Mouse (Mus musculus): Measurements from ENCODE around the gene Sdr42e1. TPM values are rescaled to one million over a fixed set of nuclear protein-coding genes. Genes with fewer than 3 reads are reported as not detected.

The Sdr42e1 gene
- polyA plus RNA-seq, 1 experiment = not detected

DNA sequence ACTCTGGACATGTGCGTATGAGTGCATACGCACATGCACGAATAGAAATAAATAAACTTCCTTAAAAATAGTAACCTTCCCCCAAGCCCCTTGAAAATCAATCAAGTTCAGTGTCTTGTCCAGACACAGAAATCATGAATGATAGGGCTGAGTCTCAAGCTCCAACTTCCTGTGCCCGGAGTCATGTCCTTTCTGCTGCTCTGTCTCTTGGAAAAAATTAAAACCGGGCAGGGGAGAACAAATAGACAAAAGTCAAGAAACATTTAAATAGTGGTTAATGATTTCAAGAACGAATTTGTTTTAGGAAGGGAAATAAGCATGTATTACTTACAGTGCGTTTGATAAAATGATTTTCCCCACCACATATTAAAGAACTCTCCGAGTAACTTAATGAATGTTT is 3.5 kb upstream of the Sdr42e1 start:
- no peaks in the 10 kb centered on the region for H3K79me2 ChIP-seq (ENCODE audit: control insufficient read depth, insufficient read depth)
- H3K79me3 ChIP-seq (ENCODE audit: low read depth) = no peaks in the 10 kb centered on the region
- TF ChIP-seq CTCF (IDR thresholded peaks at IDR 0.05; ENCODE audit: control insufficient read depth, insufficient read depth, insufficient read length) = no peak
- no peak for TF ChIP-seq FOSL1 (IDR thresholded peaks at IDR 0.05; ENCODE audit: insufficient read depth, low read length, poor library complexity, severe bottlenecking)
- TF ChIP-seq MAX (IDR thresholded peaks at IDR 0.05) = no peak
- no peak for TF ChIP-seq USF1 (IDR thresholded peaks at IDR 0.05; ENCODE audit: low read depth)
- TF ChIP-seq CEBPB (IDR thresholded peaks at IDR 0.05; ENCODE audit: low read depth) = no peak
- TF ChIP-seq MYOD1 (IDR thresholded peaks at IDR 0.05; ENCODE audit: control insufficient read depth, insufficient read length, low read depth) = no peak
- TF ChIP-seq MYOG (IDR thresholded peaks at IDR 0.05; ENCODE audit: control insufficient read depth, extremely low read depth, insufficient read length) = no peak
- no peak overlapping the region for H3K4me3 ChIP-seq (ENCODE audit: insufficient read depth, poor library complexity, severe bottlenecking)
- H3K27me3 ChIP-seq (ENCODE audit: control insufficient read depth, insufficient read depth, insufficient read length) = no peaks in the 10 kb centered on the region
- no peaks in the 10 kb centered on the region for H3K36me3 ChIP-seq (ENCODE audit: control insufficient read depth, insufficient read depth)
- H3ac ChIP-seq (ENCODE audit: control insufficient read depth, insufficient read length, low read depth) = no peak overlapping the region

DNA sequence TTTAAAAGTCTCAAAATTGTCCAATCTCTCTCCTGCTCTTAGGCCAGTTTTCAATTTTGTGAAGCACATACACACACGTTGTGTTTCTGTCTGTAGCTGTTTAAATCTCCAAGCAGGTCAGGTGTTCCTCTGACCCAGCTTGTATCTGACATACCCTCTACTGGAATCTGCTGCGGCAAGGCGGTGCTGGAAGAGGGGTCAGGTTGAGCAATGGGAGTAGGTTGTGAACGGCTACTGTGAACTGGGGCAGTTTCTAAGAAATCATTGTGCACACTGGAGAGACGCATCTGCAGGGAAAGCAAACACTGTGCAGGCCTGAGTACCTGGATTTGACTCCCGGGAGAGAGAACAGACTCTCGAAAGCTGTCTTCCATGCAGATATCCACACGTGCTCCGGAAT is 3.0 kb upstream of the Sdr42e1 start:
- Histone ChIP-seq H3K36me3 (ENCODE audit: control insufficient read depth, insufficient read depth) (no peaks in the 10 kb centered on the region), H3K79me2 (ENCODE audit: control insufficient read depth, insufficient read depth) (no peaks in the 10 kb centered on the region), H3K79me3 (ENCODE audit: low read depth) (no peaks in the 10 kb centered on the region), H3K27me3 (ENCODE audit: control insufficient read depth, insufficient read depth, insufficient read length) (no peaks in the 10 kb centered on the region), H3ac (ENCODE audit: control insufficient read depth, insufficient read length, low read depth) (no peak overlapping the region), H3K4me3 (ENCODE audit: insufficient read depth, poor library complexity, severe bottlenecking) (no peak overlapping the region)
- TF ChIP-seq CEBPB (IDR thresholded peaks at IDR 0.05; ENCODE audit: low read depth) = no peak
- TF ChIP-seq MAX (IDR thresholded peaks at IDR 0.05) = no peak
- no peak for TF ChIP-seq MYOD1 (IDR thresholded peaks at IDR 0.05; ENCODE audit: control insufficient read depth, insufficient read length, low read depth)
- no peak for TF ChIP-seq USF1 (IDR thresholded peaks at IDR 0.05; ENCODE audit: low read depth)

DNA sequence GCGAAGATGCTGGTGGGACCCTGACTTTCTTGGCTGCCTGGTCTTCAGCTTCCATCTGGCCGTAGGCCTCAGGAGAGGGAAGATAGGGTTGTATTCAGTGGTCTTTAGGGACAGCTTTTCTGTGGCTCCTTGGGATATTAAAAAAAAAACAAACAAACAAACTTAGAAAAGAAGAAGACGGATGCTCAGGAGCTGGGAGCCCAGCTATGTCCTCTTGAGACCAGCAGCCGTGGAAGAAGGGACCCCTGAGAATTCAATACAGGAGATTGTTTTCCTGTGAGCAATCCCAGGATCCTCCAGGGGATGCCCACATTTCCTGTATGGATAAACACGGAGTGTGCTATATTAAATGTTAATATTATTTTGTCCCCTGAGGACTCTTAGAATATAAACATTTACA is 1.7 kb upstream of the Sdr42e1 start:
- Histone ChIP-seq H3K36me3 (ENCODE audit: control insufficient read depth, insufficient read depth) (no peaks in the 10 kb centered on the region), H3K4me3 (ENCODE audit: insufficient read depth, poor library complexity, severe bottlenecking) (no peak overlapping the region), H3K79me2 (ENCODE audit: control insufficient read depth, insufficient read depth) (no peaks in the 10 kb centered on the region), H3ac (ENCODE audit: control insufficient read depth, insufficient read length, low read depth) (no peak overlapping the region), H3K79me3 (ENCODE audit: low read depth) (no peaks in the 10 kb centered on the region), H3K27me3 (ENCODE audit: control insufficient read depth, insufficient read depth, insufficient read length) (no peaks in the 10 kb centered on the region)
- no peak for TF ChIP-seq CTCF (IDR thresholded peaks at IDR 0.05; ENCODE audit: control insufficient read depth, insufficient read depth, insufficient read length)
- TF ChIP-seq MAX (IDR thresholded peaks at IDR 0.05) = no peak
- TF ChIP-seq MYOG (IDR thresholded peaks at IDR 0.05; ENCODE audit: control insufficient read depth, extremely low read depth, insufficient read length) = no peak
- no peak for TF ChIP-seq CEBPB (IDR thresholded peaks at IDR 0.05; ENCODE audit: low read depth)
- no peak for TF ChIP-seq FOSL1 (IDR thresholded peaks at IDR 0.05; ENCODE audit: insufficient read depth, low read length, poor library complexity, severe bottlenecking)
- no peak for TF ChIP-seq MYOD1 (IDR thresholded peaks at IDR 0.05; ENCODE audit: control insufficient read depth, insufficient read length, low read depth)
- no peak for TF ChIP-seq USF1 (IDR thresholded peaks at IDR 0.05; ENCODE audit: low read depth)

DNA sequence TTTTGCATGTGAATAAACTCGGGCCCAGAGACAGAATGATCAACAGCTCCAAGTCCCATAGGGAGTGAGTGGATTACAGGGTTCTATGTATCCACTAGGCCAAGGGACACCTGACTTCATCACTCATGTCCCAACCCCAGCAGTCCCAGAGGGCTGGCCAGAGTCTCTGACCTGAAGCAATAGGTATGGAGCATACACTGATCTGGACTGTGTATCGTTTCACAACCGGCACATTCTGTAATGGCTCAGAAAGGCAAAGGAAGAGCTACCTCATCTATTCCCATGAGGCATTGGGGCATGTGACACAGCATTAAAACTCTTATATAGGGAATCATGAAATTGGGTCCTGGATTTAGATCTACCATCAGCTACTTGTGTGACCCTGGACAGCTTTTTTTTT is 931 bp downstream of the Sdr42e1 start:
- Histone ChIP-seq H3ac (ENCODE audit: control insufficient read depth, insufficient read length, low read depth) (no peak overlapping the region), H3K79me2 (ENCODE audit: control insufficient read depth, insufficient read depth) (no peaks in the 10 kb centered on the region), H3K79me3 (ENCODE audit: low read depth) (no peaks in the 10 kb centered on the region), H3K27me3 (ENCODE audit: control insufficient read depth, insufficient read depth, insufficient read length) (no peaks in the 10 kb centered on the region), H3K36me3 (ENCODE audit: control insufficient read depth, insufficient read depth) (no peaks in the 10 kb centered on the region), H3K4me3 (ENCODE audit: insufficient read depth, poor library complexity, severe bottlenecking) (no peak overlapping the region)
- no peak for TF ChIP-seq USF1 (IDR thresholded peaks at IDR 0.05; ENCODE audit: low read depth)
- TF ChIP-seq CEBPB (IDR thresholded peaks at IDR 0.05; ENCODE audit: low read depth) = no peak
- TF ChIP-seq MAX (IDR thresholded peaks at IDR 0.05) = no peak
- TF ChIP-seq CTCF (IDR thresholded peaks at IDR 0.05; ENCODE audit: control insufficient read depth, insufficient read depth, insufficient read length) = no peak
- TF ChIP-seq FOSL1 (IDR thresholded peaks at IDR 0.05; ENCODE audit: insufficient read depth, low read length, poor library complexity, severe bottlenecking) = no peak
- TF ChIP-seq MYOD1 (IDR thresholded peaks at IDR 0.05; ENCODE audit: control insufficient read depth, insufficient read length, low read depth) = no peak
- TF ChIP-seq MYOG (IDR thresholded peaks at IDR 0.05; ENCODE audit: control insufficient read depth, extremely low read depth, insufficient read length) = no peak

DNA sequence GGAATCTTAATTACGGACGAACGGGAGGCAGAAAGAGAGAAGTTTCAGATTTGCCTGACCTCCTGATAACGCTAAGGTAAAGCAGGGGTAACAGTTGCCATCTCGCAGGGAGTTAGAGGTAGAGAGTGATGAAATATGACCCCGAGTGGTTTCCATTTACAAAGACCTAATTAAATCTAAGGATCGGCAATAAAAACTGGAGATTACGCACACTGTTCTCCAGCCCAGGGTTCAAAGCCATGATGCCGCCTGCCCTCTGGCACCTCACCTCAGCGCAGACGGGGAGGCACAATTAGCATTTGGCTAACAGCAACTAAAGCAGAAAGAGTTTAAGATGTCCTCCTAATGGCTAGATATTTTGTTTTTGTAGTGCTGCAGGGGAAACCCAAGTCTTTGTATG is 3.0 kb downstream of the Sdr42e1 start:
- Histone ChIP-seq H3K79me2 (ENCODE audit: control insufficient read depth, insufficient read depth) (no peaks in the 10 kb centered on the region), H3K4me3 (ENCODE audit: insufficient read depth, poor library complexity, severe bottlenecking) (no peak overlapping the region), H3K79me3 (ENCODE audit: low read depth) (no peaks in the 10 kb centered on the region), H3K27me3 (ENCODE audit: control insufficient read depth, insufficient read depth, insufficient read length) (no peaks in the 10 kb centered on the region), H3ac (ENCODE audit: control insufficient read depth, insufficient read length, low read depth) (no peak overlapping the region), H3K36me3 (ENCODE audit: control insufficient read depth, insufficient read depth) (no peaks in the 10 kb centered on the region)
- no peak for TF ChIP-seq MAX (IDR thresholded peaks at IDR 0.05)
- TF ChIP-seq USF1 (IDR thresholded peaks at IDR 0.05; ENCODE audit: low read depth) = no peak
- no peak for TF ChIP-seq MYOG (IDR thresholded peaks at IDR 0.05; ENCODE audit: control insufficient read depth, extremely low read depth, insufficient read length)
- TF ChIP-seq FOSL1 (IDR thresholded peaks at IDR 0.05; ENCODE audit: insufficient read depth, low read length, poor library complexity, severe bottlenecking) = no peak
- TF ChIP-seq MYOD1 (IDR thresholded peaks at IDR 0.05; ENCODE audit: control insufficient read depth, insufficient read length, low read depth) = no peak
- TF ChIP-seq CTCF (IDR thresholded peaks at IDR 0.05; ENCODE audit: control insufficient read depth, insufficient read depth, insufficient read length) = no peak
- TF ChIP-seq CEBPB (IDR thresholded peaks at IDR 0.05; ENCODE audit: low read depth) = no peak

Measured in C2C12 (cell line).